Mouse (Mus musculus): ENCODE results near the gene Kantr. TPM values are rescaled to one million over a fixed set of nuclear protein-coding genes. Genes with fewer than 3 reads are reported as not detected.
"Not testable (repeated sequence)": the region's sequence is repeated elsewhere in the genome, so short reads cannot be mapped to it uniquely, and the experiment has no call there.

Kantr gene
- polyA plus RNA-seq, 1 experiment = not detected

GRCm38 (mm10) chrX:152342358-152342901 is 15.1 kb upstream of the Kantr start, which contains the start of gene Tspyl2:
TSS of gene Tspyl2 (minus strand) at chrX:152342425.
- WGBS = 15% methylated on average over 19 of the region's 27 CpGs
- Histone ChIP-seq H3K27ac (ENCODE audit: insufficient read depth, low read depth, low read length) (peak within 1 kb of the TSS; percentile 89), H3K4me1 (ENCODE audit: control insufficient read depth, insufficient read depth, low read length) (peaks cover 5% of the 10 kb centered on the region), H3K4me3 (ENCODE audit: insufficient read depth, low read depth, low read length) (peak within 1 kb of the TSS; percentile 74)
- TF ChIP-seq POLR2A (IDR thresholded peaks at IDR 0.05; ENCODE audit: insufficient read depth, low read depth, low read length) (peak; percentile 58; the same call in 1 of the 2 replicates), CTCF (IDR thresholded peaks at IDR 0.05; ENCODE audit: insufficient read depth, low read depth, low read length) (no peak)

- Histone ChIP-seq H3K4me3 (ENCODE audit: insufficient read depth, low read depth, low read length) (peak overlapping the region; percentile 74), H3K27ac (ENCODE audit: insufficient read depth, low read depth, low read length) (peak overlapping the region; percentile 81), H3K4me1 (ENCODE audit: control insufficient read depth, insufficient read depth, low read length) (peaks cover 9% of the 10 kb centered on the region)
- TF ChIP-seq CTCF (IDR thresholded peaks at IDR 0.05; ENCODE audit: insufficient read depth, low read depth, low read length) (no peak), POLR2A (IDR thresholded peaks at IDR 0.05; ENCODE audit: insufficient read depth, low read depth, low read length) (no peak)
- WGBS = 16% methylated on average over 11 of the region's 11 CpGs
Observed at GRCm38 (mm10) chrX:152341496-152341895, 14.2 kb upstream of the Kantr start.

GRCm38 (mm10) chrX:152336546-152337332 is 9.4 kb upstream of the Kantr start:
- Histone ChIP-seq H3K27ac (ENCODE audit: insufficient read depth, low read depth, low read length) (peak overlapping the region; percentile 99), H3K4me1 (ENCODE audit: control insufficient read depth, insufficient read depth, low read length) (peaks cover 9% of the 10 kb centered on the region), H3K4me3 (ENCODE audit: insufficient read depth, low read depth, low read length) (peak overlapping the region; percentile 35)
- WGBS = 15% methylated on average over 33 of the region's 33 CpGs
- no peak for TF ChIP-seq CTCF (IDR thresholded peaks at IDR 0.05; ENCODE audit: insufficient read depth, low read depth, low read length)
- TF ChIP-seq POLR2A (IDR thresholded peaks at IDR 0.05; ENCODE audit: insufficient read depth, low read depth, low read length) = peak; percentile 46; the same call in 1 of the 2 replicates

DNA sequence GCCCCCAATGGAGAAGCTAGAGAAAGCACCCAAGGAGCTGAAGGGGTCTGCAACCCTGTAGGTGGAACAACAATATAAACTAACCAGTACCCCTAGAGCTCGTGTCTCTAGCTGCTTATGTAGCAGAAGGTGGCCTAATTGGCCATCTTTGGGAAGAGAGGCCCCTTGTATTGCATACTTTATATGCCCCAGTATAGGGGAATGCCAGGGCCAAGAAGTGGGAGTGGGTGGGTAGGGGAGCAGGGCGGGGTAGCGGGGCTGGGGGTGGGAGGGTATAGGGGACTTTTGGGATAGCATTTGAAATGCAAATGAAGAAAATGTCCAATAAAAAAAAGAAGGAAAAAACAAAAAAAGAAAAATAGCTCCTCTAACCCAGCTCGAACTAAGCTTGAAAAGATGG is 8.8 kb upstream of the Kantr start:
- 36% methylated on average over 4 of the region's 4 CpGs for WGBS
- not testable (repeated sequence) for H3K27ac ChIP-seq (ENCODE audit: insufficient read depth, low read depth, low read length); H3K4me1 ChIP-seq (ENCODE audit: control insufficient read depth, insufficient read depth, low read length); H3K4me3 ChIP-seq (ENCODE audit: insufficient read depth, low read depth, low read length)

DNA sequence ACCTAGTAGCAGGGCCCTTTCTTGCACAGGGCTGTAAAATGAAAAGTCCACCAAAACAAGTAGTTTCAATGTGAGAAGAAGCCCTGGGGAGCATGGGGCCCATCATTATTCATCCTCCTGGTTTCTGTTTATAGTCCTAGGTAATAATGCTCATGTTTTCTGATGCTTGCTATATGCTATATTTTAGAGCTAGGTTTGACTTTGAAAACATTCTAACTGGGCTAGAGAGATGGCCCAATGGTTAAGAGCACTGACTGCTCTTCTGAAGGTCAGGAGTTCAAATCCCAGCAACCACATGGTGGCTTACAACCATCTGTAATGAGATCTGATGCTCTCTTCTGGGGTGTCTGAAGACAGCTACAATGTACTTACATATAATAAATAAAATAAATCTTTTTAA is 2.1 kb upstream of the Kantr start:
- not testable (repeated sequence) for H3K4me1 ChIP-seq (ENCODE audit: control insufficient read depth, insufficient read depth, low read length); H3K27ac ChIP-seq (ENCODE audit: insufficient read depth, low read depth, low read length); H3K4me3 ChIP-seq (ENCODE audit: insufficient read depth, low read depth, low read length)

DNA sequence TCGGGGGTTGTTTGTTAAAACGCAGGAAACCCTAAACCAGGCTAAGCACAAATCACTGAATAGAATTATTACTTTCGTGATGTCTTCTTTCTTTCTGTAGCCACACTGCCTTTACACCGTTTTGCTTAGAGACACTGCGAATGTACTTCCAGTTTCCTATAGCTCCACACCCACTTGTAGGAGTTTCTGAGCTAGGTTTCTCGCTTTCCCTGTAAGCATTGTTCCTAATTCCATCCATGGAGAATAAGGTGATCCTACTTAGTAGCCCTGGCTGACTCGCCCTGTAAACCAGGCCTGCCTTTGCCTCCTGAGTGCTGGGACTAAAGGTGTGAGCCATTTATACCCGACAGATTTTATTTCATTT is 376 bp upstream of the Kantr start:
- Histone ChIP-seq H3K27ac (ENCODE audit: insufficient read depth, low read depth, low read length) (no peak overlapping the region), H3K4me1 (ENCODE audit: control insufficient read depth, insufficient read depth, low read length) (no peaks in the 10 kb centered on the region), H3K4me3 (ENCODE audit: insufficient read depth, low read depth, low read length) (no peak overlapping the region)
- TF ChIP-seq CTCF (IDR thresholded peaks at IDR 0.05; ENCODE audit: insufficient read depth, low read depth, low read length) = no peak
- TF ChIP-seq POLR2A (IDR thresholded peaks at IDR 0.05; ENCODE audit: insufficient read depth, low read depth, low read length) = no peak
- WGBS = 18% methylated on average over 8 of the region's 8 CpGs

GRCm38 (mm10) chrX:152323584-152323983 is 3.7 kb downstream of the Kantr start:
- H3K4me1 ChIP-seq (ENCODE audit: control insufficient read depth, insufficient read depth, low read length) = no peaks in the 10 kb centered on the region
- WGBS = 95% methylated on average over 1 of the region's 1 CpGs
- H3K27ac ChIP-seq (ENCODE audit: insufficient read depth, low read depth, low read length) = no peak overlapping the region
- no peak overlapping the region for H3K4me3 ChIP-seq (ENCODE audit: insufficient read depth, low read depth, low read length)
- TF ChIP-seq CTCF (IDR thresholded peaks at IDR 0.05; ENCODE audit: insufficient read depth, low read depth, low read length) = no peak
- TF ChIP-seq POLR2A (IDR thresholded peaks at IDR 0.05; ENCODE audit: insufficient read depth, low read depth, low read length) = no peak

- Histone ChIP-seq H3K4me1 (ENCODE audit: control insufficient read depth, insufficient read depth, low read length) (no peaks in the 10 kb centered on the region), H3K27ac (ENCODE audit: insufficient read depth, low read depth, low read length) (no peak overlapping the region), H3K4me3 (ENCODE audit: insufficient read depth, low read depth, low read length) (no peak overlapping the region)
- TF ChIP-seq POLR2A (IDR thresholded peaks at IDR 0.05; ENCODE audit: insufficient read depth, low read depth, low read length) (no peak), CTCF (IDR thresholded peaks at IDR 0.05; ENCODE audit: insufficient read depth, low read depth, low read length) (no peak)
- 14% methylated on average over 2 of the region's 2 CpGs for WGBS
Observed at GRCm38 (mm10) chrX:152322776-152323175, 4.5 kb downstream of the Kantr start.

DNA sequence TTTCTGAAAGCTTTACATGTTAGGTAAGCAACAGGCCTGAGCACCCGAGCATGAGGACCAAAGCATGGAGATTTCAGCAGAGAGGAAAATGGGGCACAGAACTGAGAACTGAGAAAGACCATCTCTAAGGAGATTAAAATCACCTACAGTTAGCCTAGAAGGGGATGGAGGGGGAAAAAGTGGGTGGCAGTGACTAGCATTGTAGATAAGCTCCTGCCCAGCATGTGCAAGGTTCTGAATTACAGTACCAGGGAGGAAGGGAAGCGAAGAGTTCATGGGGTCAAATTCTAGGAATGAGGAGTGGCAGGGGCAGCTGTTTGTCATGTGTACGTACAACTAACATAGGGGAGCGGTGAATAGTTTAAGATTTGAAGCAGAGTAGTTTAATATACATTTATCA is 6.8 kb downstream of the Kantr start:
- Histone ChIP-seq H3K4me3 (ENCODE audit: insufficient read depth, low read depth, low read length) (no peak overlapping the region), H3K4me1 (ENCODE audit: control insufficient read depth, insufficient read depth, low read length) (no peaks in the 10 kb centered on the region), H3K27ac (ENCODE audit: insufficient read depth, low read depth, low read length) (no peak overlapping the region)
- TF ChIP-seq POLR2A (IDR thresholded peaks at IDR 0.05; ENCODE audit: insufficient read depth, low read depth, low read length) = no peak
- TF ChIP-seq CTCF (IDR thresholded peaks at IDR 0.05; ENCODE audit: insufficient read depth, low read depth, low read length) = no peak
- 91% methylated on average over 4 of the region's 4 CpGs for WGBS

Measured in olfactory bulb, adult 2 months (tissue).